Mouse (Mus musculus): Measurements from ENCODE around the gene Sprtn. TPM values are rescaled to one million over a fixed set of nuclear protein-coding genes. Genes with fewer than 3 reads are reported as not detected.
A peak's percentile ranks its signal among the peaks of the same experiment; 100 is the strongest.

Sprtn gene
- polyA plus RNA-seq, 1 experiment, result 9.0 TPM

DNA sequence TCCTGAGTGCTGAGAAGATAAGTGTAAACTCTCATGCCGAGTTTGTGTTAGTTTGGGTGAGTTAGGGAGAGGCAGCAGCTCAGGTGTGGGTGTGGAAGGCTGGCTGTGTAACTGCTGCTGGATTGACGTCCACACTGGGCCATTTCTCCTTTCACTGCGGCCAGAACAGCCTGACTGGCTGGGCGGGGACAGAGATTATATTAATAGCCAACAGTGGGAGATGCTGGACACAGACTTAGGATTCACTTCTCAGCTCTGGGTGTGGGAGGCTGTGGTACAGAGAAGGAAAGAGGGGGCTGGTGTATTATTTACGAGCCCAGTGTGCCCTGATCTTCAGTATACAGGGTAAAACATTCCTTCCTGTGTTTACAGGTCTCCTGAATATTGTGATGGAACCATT, 19.5 kb upstream of the Sprtn start:
- peaks cover 70% of the 10 kb centered on the region for H3K36me3 ChIP-seq (ENCODE audit: control insufficient read depth, insufficient read depth, low read length)

DNA sequence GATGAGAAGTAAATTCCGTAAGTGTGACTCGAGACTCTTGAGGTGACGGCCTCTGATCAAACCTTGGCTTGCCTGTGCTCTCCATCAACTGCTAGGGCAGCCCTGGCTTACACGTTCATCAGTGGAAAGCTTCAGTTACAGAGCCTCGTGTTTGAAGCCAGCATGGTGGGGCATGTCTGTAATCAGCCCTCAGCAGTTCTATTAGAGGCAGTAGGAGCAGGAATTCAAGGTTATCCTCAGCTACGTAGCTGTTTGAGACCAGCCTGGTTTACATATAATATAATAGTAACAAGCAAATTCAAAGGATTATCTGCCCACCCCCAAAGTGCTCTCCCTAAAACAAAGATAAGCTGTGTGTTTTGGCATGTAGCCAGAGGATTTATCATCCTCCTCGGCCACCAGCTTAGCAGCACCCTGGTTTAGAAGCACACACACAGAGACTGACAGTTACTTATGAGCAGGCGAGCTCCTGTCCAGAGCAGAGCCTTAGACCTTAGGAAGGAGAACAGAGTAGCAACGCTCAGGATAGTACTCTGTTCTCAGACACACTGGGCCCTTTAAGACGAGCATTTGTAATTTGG, 18.6 kb upstream of the Sprtn start:
- Histone ChIP-seq H3K4me3 (ENCODE audit: low read depth, low read length) (no peak overlapping the region), H3K27me3 (ENCODE audit: control insufficient read depth, insufficient read depth, low read length) (no peaks in the 10 kb centered on the region), H3K36me3 (ENCODE audit: control insufficient read depth, insufficient read depth, low read length) (peaks cover 71% of the 10 kb centered on the region), H3K4me1 (ENCODE audit: control insufficient read depth, insufficient read depth, insufficient read length, low read length) (no peaks in the 10 kb centered on the region), H3K27ac (ENCODE audit: insufficient read depth, low read depth, low read length) (no peak overlapping the region)
- WGBS, result 68% methylated on average over 10 of the region's 10 CpGs
- TF ChIP-seq POLR2A (IDR thresholded peaks at IDR 0.05; ENCODE audit: low read depth, low read length), result no peak
- TF ChIP-seq CTCF (IDR thresholded peaks at IDR 0.05; ENCODE audit: extremely low read depth, insufficient read length, insufficient replicate concordance, low read depth, low read length), result no peak

More for the DNA sequence above, 19.5 kb upstream of the Sprtn start:
- no peaks in the 10 kb centered on the region for H3K27me3 ChIP-seq (ENCODE audit: control insufficient read depth, insufficient read depth, low read length)
- H3K27ac ChIP-seq (ENCODE audit: insufficient read depth, low read depth, low read length), result no peak overlapping the region
- 80% methylated on average over 5 of the region's 5 CpGs for WGBS
- no peak overlapping the region for H3K4me3 ChIP-seq (ENCODE audit: low read depth, low read length)
- TF ChIP-seq CTCF (IDR thresholded peaks at IDR 0.05; ENCODE audit: extremely low read depth, insufficient read length, insufficient replicate concordance, low read depth, low read length) (no peak), POLR2A (IDR thresholded peaks at IDR 0.05; ENCODE audit: low read depth, low read length) (no peak)
- no peaks in the 10 kb centered on the region for H3K4me1 ChIP-seq (ENCODE audit: control insufficient read depth, insufficient read depth, insufficient read length, low read length)

DNA sequence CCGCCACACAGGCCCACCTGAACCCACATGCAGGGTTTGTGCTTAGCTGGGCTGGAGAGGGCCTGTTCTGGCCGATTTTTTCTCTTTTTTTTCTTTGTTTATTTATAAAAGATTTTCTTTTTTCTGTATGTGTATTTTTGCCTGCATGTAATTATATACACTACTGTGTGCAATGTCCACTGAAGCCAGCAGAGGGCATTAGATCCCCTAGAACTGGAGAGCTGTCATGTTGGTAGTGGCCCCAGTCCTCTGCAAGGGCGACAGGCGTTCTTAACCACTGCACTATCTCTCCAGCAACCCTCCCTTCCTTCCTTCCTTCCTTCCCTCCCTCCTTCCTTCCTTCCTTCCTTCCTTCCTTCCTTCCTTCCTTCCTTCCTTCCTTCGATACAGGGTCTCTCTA, 9.3 kb upstream of the Sprtn start:
- WGBS, result 98% methylated on average over 5 of the region's 5 CpGs
- Histone ChIP-seq H3K36me3 (ENCODE audit: control insufficient read depth, insufficient read depth, low read length) (peaks cover 55% of the 10 kb centered on the region), H3K27ac (ENCODE audit: insufficient read depth, low read depth, low read length) (no peak overlapping the region), H3K4me3 (ENCODE audit: low read depth, low read length) (no peak overlapping the region), H3K4me1 (ENCODE audit: control insufficient read depth, insufficient read depth, insufficient read length, low read length) (no peaks in the 10 kb centered on the region), H3K27me3 (ENCODE audit: control insufficient read depth, insufficient read depth, low read length) (no peaks in the 10 kb centered on the region)
- TF ChIP-seq POLR2A (IDR thresholded peaks at IDR 0.05; ENCODE audit: low read depth, low read length) (no peak), CTCF (IDR thresholded peaks at IDR 0.05; ENCODE audit: extremely low read depth, insufficient read length, insufficient replicate concordance, low read depth, low read length) (no peak)

DNA sequence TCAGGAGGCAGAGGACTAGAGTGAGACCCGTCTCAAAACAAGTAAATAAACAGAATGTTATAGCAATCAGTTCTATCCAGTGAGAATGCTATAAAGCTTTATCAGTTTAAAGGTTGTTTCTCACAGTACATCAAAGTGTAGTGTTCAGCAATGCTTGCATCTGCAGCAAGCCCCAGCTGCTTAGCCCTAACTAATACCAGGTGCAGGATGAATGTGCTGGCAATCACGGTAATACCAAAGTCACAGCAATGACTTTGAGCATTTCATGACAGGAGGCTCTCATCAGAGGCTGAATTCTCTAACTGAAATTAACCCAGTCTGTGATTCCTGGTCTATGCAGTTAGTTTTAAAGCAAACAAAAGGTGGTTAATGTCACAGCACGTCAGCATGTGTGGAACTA, 5.1 kb upstream of the Sprtn start:
- H3K4me3 ChIP-seq (ENCODE audit: low read depth, low read length), result no peak overlapping the region
- WGBS, result 50% methylated on average over 3 of the region's 3 CpGs
- peaks cover 34% of the 10 kb centered on the region for H3K36me3 ChIP-seq (ENCODE audit: control insufficient read depth, insufficient read depth, low read length)
- peaks cover 13% of the 10 kb centered on the region for H3K4me1 ChIP-seq (ENCODE audit: control insufficient read depth, insufficient read depth, insufficient read length, low read length)
- no peak overlapping the region for H3K27ac ChIP-seq (ENCODE audit: insufficient read depth, low read depth, low read length)
- no peaks in the 10 kb centered on the region for H3K27me3 ChIP-seq (ENCODE audit: control insufficient read depth, insufficient read depth, low read length)
- no peak for TF ChIP-seq POLR2A (IDR thresholded peaks at IDR 0.05; ENCODE audit: low read depth, low read length)

DNA sequence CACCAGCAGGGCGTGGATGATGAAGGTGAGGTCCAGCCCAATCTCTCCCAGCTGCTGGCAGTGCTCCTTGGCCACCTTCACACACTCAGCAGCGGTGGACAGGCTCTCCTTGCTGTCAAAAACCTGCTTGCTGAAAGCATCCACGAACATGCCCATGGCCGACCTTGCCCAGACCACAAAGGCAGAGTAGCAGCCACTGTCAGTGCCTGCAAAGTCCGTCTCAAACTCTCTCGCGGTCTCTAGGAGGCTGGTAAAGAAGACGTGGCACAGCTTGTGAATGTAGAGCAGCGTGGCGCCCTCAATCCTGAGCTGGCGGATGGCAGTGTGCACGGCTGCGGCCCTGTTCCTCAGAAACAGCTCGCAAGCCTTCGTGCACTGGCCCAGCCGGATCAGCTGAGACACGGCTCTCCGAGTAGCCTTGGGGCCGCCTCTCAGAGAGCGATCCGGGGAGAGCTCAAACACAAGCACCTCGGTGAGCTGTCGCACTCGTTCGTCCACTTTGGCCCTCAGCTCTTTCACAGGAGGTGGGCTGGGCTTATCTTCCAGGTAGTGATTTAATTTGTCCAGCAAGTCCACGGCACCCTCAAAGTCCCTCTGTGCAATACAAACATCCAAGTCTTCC, 1.6 kb upstream of the Sprtn start:
- Histone ChIP-seq H3K27ac (ENCODE audit: insufficient read depth, low read depth, low read length) (no peak overlapping the region), H3K4me1 (ENCODE audit: control insufficient read depth, insufficient read depth, insufficient read length, low read length) (peaks cover 19% of the 10 kb centered on the region), H3K36me3 (ENCODE audit: control insufficient read depth, insufficient read depth, low read length) (peaks cover 27% of the 10 kb centered on the region), H3K27me3 (ENCODE audit: control insufficient read depth, insufficient read depth, low read length) (no peaks in the 10 kb centered on the region), H3K4me3 (ENCODE audit: low read depth, low read length) (peak overlapping the region; percentile 81)
- WGBS, result 47% methylated on average over 26 of the region's 26 CpGs
- no peak for TF ChIP-seq POLR2A (IDR thresholded peaks at IDR 0.05; ENCODE audit: low read depth, low read length)
- TF ChIP-seq CTCF (IDR thresholded peaks at IDR 0.05; ENCODE audit: extremely low read depth, insufficient read length, insufficient replicate concordance, low read depth, low read length), result no peak

DNA sequence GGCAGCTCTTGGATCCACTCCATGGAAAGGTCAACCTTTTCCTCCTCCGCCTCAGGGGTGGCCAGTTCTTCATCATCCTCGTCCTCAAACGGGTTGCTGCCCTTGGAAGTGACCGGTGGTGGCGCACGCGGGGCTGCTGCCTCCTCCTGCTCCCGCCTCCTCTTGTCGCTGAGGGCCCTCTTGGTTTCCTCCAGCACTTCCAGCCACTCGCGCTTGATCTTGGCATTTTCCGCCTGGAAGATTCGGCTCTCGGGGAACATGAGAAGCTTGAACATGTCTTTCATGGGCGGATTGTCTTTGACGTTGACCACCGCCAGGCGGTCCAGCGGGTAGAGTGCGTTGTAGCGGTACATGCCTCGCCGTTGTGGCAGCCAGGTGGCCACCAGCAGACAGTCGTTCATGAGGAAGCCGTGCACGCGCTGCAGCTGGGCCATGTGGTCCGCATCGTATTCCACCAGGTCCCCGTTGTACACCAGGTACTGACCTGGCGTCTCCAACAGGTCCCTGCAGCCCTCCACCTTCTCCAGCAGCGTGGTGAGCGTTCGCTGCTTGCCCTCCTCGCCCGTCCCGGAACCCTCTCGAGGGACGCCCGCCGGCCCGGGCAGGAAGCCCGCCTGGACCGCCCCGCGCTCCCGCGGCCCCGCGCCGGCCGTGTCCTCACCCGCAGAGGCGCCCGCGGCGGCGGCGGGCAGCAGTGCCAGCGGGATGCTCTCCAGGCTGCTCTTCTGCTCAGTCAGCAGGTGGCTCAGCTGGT, 877 bp upstream of the Sprtn start:
- peak overlapping the region; percentile 81 for H3K4me3 ChIP-seq (ENCODE audit: low read depth, low read length)
- WGBS, result under 1% methylated on average over 60 of the region's 60 CpGs
- TF ChIP-seq CTCF (IDR thresholded peaks at IDR 0.05; ENCODE audit: extremely low read depth, insufficient read length, insufficient replicate concordance, low read depth, low read length) (peak; percentile 65), POLR2A (IDR thresholded peaks at IDR 0.05; ENCODE audit: low read depth, low read length) (no peak)

DNA sequence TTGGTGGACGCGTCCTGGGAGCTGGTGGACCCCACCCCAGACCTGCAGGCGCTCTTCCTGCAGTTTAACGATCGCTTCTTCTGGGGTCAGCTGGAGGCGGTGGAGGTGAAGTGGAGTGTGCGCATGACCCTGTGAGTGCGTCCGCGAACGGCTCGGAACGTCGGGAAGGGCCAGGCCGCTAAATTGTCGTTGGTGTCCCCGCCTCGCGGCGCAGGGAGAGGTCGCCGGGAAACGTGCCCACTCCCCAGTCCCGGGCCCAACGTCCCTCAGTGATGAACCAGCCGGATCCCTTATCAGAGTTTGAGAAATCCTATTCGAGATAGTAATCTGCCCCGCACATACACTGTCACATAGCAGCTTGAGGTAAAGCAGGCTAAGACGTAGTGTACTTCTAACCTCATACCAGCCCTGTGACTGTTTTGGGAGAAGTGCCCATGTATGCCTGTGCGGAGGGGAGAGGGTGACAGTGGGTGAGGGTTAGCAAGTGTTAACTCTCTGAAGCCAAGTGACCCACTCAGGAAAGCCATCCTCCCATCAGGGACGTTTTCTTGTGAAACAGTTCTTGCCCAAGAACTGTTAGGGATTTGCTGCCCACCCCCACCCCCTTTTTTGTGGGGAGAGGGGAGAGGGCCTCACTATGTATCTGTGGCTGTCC, 692 bp downstream of the Sprtn start:
- no peaks in the 10 kb centered on the region for H3K27me3 ChIP-seq (ENCODE audit: control insufficient read depth, insufficient read depth, low read length)
- peaks cover 43% of the 10 kb centered on the region for H3K36me3 ChIP-seq (ENCODE audit: control insufficient read depth, insufficient read depth, low read length)
- no peak for TF ChIP-seq POLR2A (IDR thresholded peaks at IDR 0.05; ENCODE audit: low read depth, low read length)
- no peak for TF ChIP-seq CTCF (IDR thresholded peaks at IDR 0.05; ENCODE audit: extremely low read depth, insufficient read length, insufficient replicate concordance, low read depth, low read length)
- WGBS, result 2% methylated on average over 31 of the region's 31 CpGs
- no peak overlapping the region for H3K27ac ChIP-seq (ENCODE audit: insufficient read depth, low read depth, low read length)
- peaks cover 19% of the 10 kb centered on the region for H3K4me1 ChIP-seq (ENCODE audit: control insufficient read depth, insufficient read depth, insufficient read length, low read length)
- H3K4me3 ChIP-seq (ENCODE audit: low read depth, low read length), result peak overlapping the region; percentile 81

More for the DNA sequence above, 877 bp upstream of the Sprtn start:
- peak overlapping the region; percentile 79 for H3K27ac ChIP-seq (ENCODE audit: insufficient read depth, low read depth, low read length)
- peaks cover 30% of the 10 kb centered on the region for H3K36me3 ChIP-seq (ENCODE audit: control insufficient read depth, insufficient read depth, low read length)
- no peaks in the 10 kb centered on the region for H3K27me3 ChIP-seq (ENCODE audit: control insufficient read depth, insufficient read depth, low read length)
- peaks cover 19% of the 10 kb centered on the region for H3K4me1 ChIP-seq (ENCODE audit: control insufficient read depth, insufficient read depth, insufficient read length, low read length)
